Mouse (Mus musculus): ENCODE results near the gene Dnah1.

DNA sequence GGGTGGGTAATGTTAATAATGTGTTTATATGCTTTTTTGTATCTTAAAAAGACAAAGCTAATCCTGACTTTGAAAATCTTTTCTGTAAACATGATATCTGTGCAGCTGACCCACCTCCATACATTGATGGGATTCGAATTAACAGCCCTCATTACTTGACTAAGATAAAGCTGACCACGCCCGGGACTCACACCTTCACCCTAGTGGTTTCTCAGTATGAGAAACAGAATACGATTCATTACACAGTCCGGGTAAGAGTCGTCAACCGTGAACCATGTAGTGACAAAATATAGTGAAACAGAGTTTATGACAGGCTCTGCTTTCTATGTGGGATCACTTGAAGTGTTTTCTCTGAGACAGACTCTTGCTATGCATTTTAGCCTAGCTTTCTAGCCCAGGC lies 44.3 kb upstream of the Dnah1 start:
- TF ChIP-seq POLR2A (IDR thresholded peaks at IDR 0.05; ENCODE audit: insufficient read length, low read depth) = no peak
- no peak for TF ChIP-seq POLR2AphosphoS2 (IDR thresholded peaks at IDR 0.05; ENCODE audit: insufficient read length, low read depth)
- no peak for TF ChIP-seq USF1 (IDR thresholded peaks at IDR 0.05; ENCODE audit: low read depth)
- TF ChIP-seq MAX (IDR thresholded peaks at IDR 0.05; ENCODE audit: low read depth) = no peak
- no peak for TF ChIP-seq E2F4 (IDR thresholded peaks at IDR 0.05; ENCODE audit: insufficient read depth)
- no peak for TF ChIP-seq MYOD1 (IDR thresholded peaks at IDR 0.05; ENCODE audit: control insufficient read depth in 1 of 3, insufficient read length in 2 of 3, low read depth in 2 of 3)
- TF ChIP-seq TCF12 (IDR thresholded peaks at IDR 0.05; ENCODE audit: insufficient read depth, poor library complexity, severe bottlenecking) = no peak
